Mouse (Mus musculus): ENCODE measurements around the gene Upp1.
"Not testable (repeated sequence)": the region's sequence is repeated elsewhere in the genome, so short reads cannot be mapped to it uniquely, and the experiment has no call there.

Upp1 gene

GRCm38 (mm10) chr11:9118050-9118420 lies at the start of gene Upp1:
Gene Upp1 (plus strand): TSS chr11:9118103.
- DNase-seq (ENCODE audit: low spot score in 2 of 2): no peak

GRCm38 (mm10) chr11:9076444-9076843 lies 41.5 kb upstream of the Upp1 start:
- DNase-seq (ENCODE audit: low spot score in 2 of 2): no peak

GRCm38 (mm10) chr11:9113189-9113588 lies 4.7 kb upstream of the Upp1 start:
- no peak for DNase-seq (ENCODE audit: low spot score in 2 of 2)

- no peak for DNase-seq (ENCODE audit: low spot score in 2 of 2)
Measured at GRCm38 (mm10) chr11:9115367-9116120, 2.4 kb upstream of the Upp1 start.

- no peak for DNase-seq (ENCODE audit: low spot score in 2 of 2)
Measured at GRCm38 (mm10) chr11:9116121-9116520, 1.8 kb upstream of the Upp1 start.

GRCm38 (mm10) chr11:9116916-9117315 lies 987 bp upstream of the Upp1 start:
- no peak for DNase-seq (ENCODE audit: low spot score in 2 of 2)

- DNase-seq (ENCODE audit: low spot score in 2 of 2): no peak
Measured at GRCm38 (mm10) chr11:9117358-9118049, 399 bp upstream of the Upp1 start.

GRCm38 (mm10) chr11:9118421-9119121 lies 668 bp downstream of the Upp1 start:
- no peak for DNase-seq (ENCODE audit: low spot score in 2 of 2)

- no peak for DNase-seq (ENCODE audit: low spot score in 2 of 2)
Measured at GRCm38 (mm10) chr11:9119231-9120020, 1.5 kb downstream of the Upp1 start.

- no peak for DNase-seq (ENCODE audit: low spot score in 2 of 2)
Measured at GRCm38 (mm10) chr11:9122315-9122714, 4.4 kb downstream of the Upp1 start.

- no peak for DNase-seq (ENCODE audit: low spot score in 2 of 2)
Measured at GRCm38 (mm10) chr11:9126373-9127107, 8.6 kb downstream of the Upp1 start.

GRCm38 (mm10) chr11:9128110-9128509 lies 10.2 kb downstream of the Upp1 start:
- DNase-seq (ENCODE audit: low spot score in 2 of 2): peak; percentile 10 to 38

GRCm38 (mm10) chr11:9129528-9129927 lies 11.6 kb downstream of the Upp1 start:
- DNase-seq (ENCODE audit: low spot score in 2 of 2): no peak

- no peak for DNase-seq (ENCODE audit: low spot score in 2 of 2)
Measured at GRCm38 (mm10) chr11:9131688-9132087, 13.8 kb downstream of the Upp1 start.

GRCm38 (mm10) chr11:9135589-9136246 lies 17.8 kb downstream of the Upp1 start:
- no peak for DNase-seq (ENCODE audit: low spot score in 2 of 2)

GRCm38 (mm10) chr11:9136471-9136870 lies 18.6 kb downstream of the Upp1 start:
- peak; percentile 23 to 90 for DNase-seq (ENCODE audit: low spot score in 2 of 2)

GRCm38 (mm10) chr11:9145113-9145512 lies 27.2 kb downstream of the Upp1 start:
- DNase-seq (ENCODE audit: low spot score in 2 of 2): no peak

- DNase-seq (ENCODE audit: low spot score in 2 of 2): no peak
Measured at GRCm38 (mm10) chr11:9146115-9146514, 28.2 kb downstream of the Upp1 start.

- DNase-seq (ENCODE audit: low spot score in 2 of 2): no peak
Measured at GRCm38 (mm10) chr11:9146683-9147082, 28.8 kb downstream of the Upp1 start.

- no peak for DNase-seq (ENCODE audit: low spot score in 2 of 2)
Measured at GRCm38 (mm10) chr11:9148206-9148605, 30.3 kb downstream of the Upp1 start.

GRCm38 (mm10) chr11:9150403-9150802 lies 32.5 kb downstream of the Upp1 start:
- DNase-seq (ENCODE audit: low spot score in 2 of 2): not testable (repeated sequence)
